Mouse (Mus musculus) embryonic facial prominence, embryonic 15.5 days (tissue): ENCODE results near the gene Brd1. TPM values are rescaled to one million over a fixed set of nuclear protein-coding genes. Genes with fewer than 3 reads are reported as not detected.

Experiments used
- ATAC-seq: fragments of 200-750 bp; cut with Nextera tagmentation; 2 replicates; pipeline ENCODE4 v1.8.0; 2017; ENCODE audit warnings: low read depth, moderate TSS enrichment; ENCODE audit not compliant: insufficient number of reproducible peaks, low FRiP score, low TSS enrichment
- H3K27ac ChIP-seq: fragments of 300-500 bp; sonication (generic); replicated peaks from 2 replicates; pipeline ENCODE4 v1.5.1; 2015; ENCODE audit warnings: mild to moderate bottlenecking, inconsistent platforms
- H3K27me3 ChIP-seq: fragments of 300-500 bp; sonication (generic); 2 replicates; pipeline ENCODE4 v1.6.1; 2015; ENCODE audit warnings: inconsistent platforms
- H3K36me3 ChIP-seq: fragments of 300-500 bp; sonication (generic); 2 replicates; pipeline ENCODE4 v1.6.1; 2015; ENCODE audit warnings: mild to moderate bottlenecking, inconsistent platforms
- H3K4me1 ChIP-seq: fragments of 300-500 bp; sonication (generic); 2 replicates; pipeline ENCODE4 v1.6.1; 2015; ENCODE audit warnings: inconsistent platforms
- H3K4me2 ChIP-seq: fragments of 300-500 bp; sonication (generic); replicated peaks from 2 replicates; pipeline ENCODE4 v1.6.1; 2015; ENCODE audit warnings: mild to moderate bottlenecking, inconsistent platforms
- H3K4me3 ChIP-seq: fragments of 300-500 bp; sonication (generic); replicated peaks from 2 replicates; pipeline ENCODE4 v1.5.1; 2015; ENCODE audit warnings: mild to moderate bottlenecking, inconsistent platforms
- H3K9ac ChIP-seq: fragments of 300-500 bp; sonication (generic); 2 replicates; pipeline ENCODE4 v1.6.1; 2015; ENCODE audit warnings: inconsistent platforms
- H3K9me3 ChIP-seq: fragments of 300-500 bp; sonication (generic); replicated peaks from 2 replicates; pipeline ENCODE4 v1.6.1; 2016; ENCODE audit warnings: inconsistent platforms
- WGBS: fragments of 180-500 bp; shearing (Covaris S2); methylation state at CpG from one replicate; pipeline ENCODE4 v1.1.7; 2015; 5-methylcytosine and 5-hydroxymethylcytosine counted together
- polyA plus RNA-seq: library from polyadenylated mRNA; unstranded; fragments of >200 nt; fragmentation: Nextera tagmentation; extraction: Ambion mirVana; gene quantifications from 2 replicates; pipeline ENCODE4 v1.2.1, GENCODE M21; 2015

Gene Brd1
- polyA plus RNA-seq, 1 experiment from 2014 or later: 21.3 TPM

DNA sequence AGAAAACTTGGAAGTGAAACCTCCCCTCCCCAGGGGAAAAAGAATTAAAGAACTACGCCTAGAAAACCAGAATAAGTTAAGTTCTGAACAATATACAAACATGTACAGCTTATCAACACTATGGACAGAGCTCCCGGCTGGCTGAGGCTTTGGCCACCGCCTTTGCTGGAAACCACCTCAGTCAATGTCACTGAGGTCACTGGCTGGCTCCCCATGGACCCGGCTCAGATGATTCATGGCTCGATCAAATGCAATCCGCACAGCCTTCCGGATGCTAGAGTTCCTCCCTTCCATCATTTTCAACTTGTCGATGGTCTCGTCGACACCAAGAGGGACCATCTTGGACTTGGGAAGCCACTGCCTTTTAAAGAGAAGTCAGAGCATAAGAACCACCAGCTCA, 45.9 kb downstream of the Brd1 start:
- 89% methylated on average over 10 of the region's 10 CpGs for WGBS
- H3K36me3 ChIP-seq: peaks cover 68% of the 10 kb centered on the region
- ATAC-seq: no peak
- no peak overlapping the region for H3K4me2 ChIP-seq
- no peaks in the 10 kb centered on the region for H3K27me3 ChIP-seq
- no peak overlapping the region for H3K27ac ChIP-seq
- H3K4me1 ChIP-seq: no peaks in the 10 kb centered on the region
- H3K9ac ChIP-seq: no peak overlapping the region
- no peak overlapping the region for H3K4me3 ChIP-seq
- no peaks in the 10 kb centered on the region for H3K9me3 ChIP-seq

GRCm38 (mm10) chr15:88686725-88687124, 47.3 kb downstream of the Brd1 start:
- H3K9me3 ChIP-seq: no peaks in the 10 kb centered on the region
- WGBS: 90% methylated on average over 5 of the region's 5 CpGs
- H3K4me2 ChIP-seq: no peak overlapping the region
- H3K4me3 ChIP-seq: no peak overlapping the region
- H3K27me3 ChIP-seq: no peaks in the 10 kb centered on the region
- peaks cover 63% of the 10 kb centered on the region for H3K36me3 ChIP-seq
- no peak for ATAC-seq
- H3K4me1 ChIP-seq: no peaks in the 10 kb centered on the region
- H3K27ac ChIP-seq: no peak overlapping the region
- H3K9ac ChIP-seq: no peak overlapping the region

DNA sequence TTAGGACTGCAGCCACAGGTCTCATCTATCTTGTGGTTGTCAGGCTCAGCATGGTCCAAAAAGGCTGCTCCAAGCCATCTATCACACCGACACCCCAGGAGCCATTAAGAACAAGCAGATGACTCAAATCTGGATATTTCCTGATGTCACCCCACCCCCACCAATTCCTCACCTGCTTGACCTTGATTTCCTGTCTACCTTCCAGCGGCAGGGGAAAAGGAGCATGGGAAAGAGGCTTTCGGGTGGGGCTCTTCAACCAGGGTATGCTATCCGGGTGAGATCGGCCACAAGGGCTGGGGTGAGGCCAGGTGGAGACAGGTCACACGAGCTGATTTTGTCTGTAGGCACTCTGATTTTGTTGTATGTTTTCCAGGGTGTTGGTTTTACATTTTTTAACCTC, 50.0 kb downstream of the Brd1 start:
- Histone ChIP-seq H3K36me3 (peaks cover 36% of the 10 kb centered on the region), H3K4me3 (no peak overlapping the region), H3K9me3 (no peaks in the 10 kb centered on the region), H3K4me2 (no peak overlapping the region), H3K27me3 (no peaks in the 10 kb centered on the region), H3K27ac (no peak overlapping the region), H3K9ac (no peak overlapping the region), H3K4me1 (no peaks in the 10 kb centered on the region)
- ATAC-seq: no peak
- WGBS: 85% methylated on average over 6 of the region's 6 CpGs

- Histone ChIP-seq H3K36me3 (peaks cover 9% of the 10 kb centered on the region; the same call in 1 of the 2 replicates), H3K4me3 (no peak overlapping the region), H3K27me3 (no peaks in the 10 kb centered on the region), H3K9me3 (no peaks in the 10 kb centered on the region), H3K4me2 (no peak overlapping the region), H3K27ac (no peak overlapping the region), H3K4me1 (no peaks in the 10 kb centered on the region), H3K9ac (no peak overlapping the region)
- ATAC-seq: no peak
- WGBS: 71% methylated on average over 5 of the region's 5 CpGs
These were observed 53.1 kb downstream of the Brd1 start for GRCm38 (mm10) chr15:88680931-88681330.

- H3K4me3 ChIP-seq: no peak overlapping the region
- no peak for ATAC-seq
- H3K4me2 ChIP-seq: no peak overlapping the region
- 78% methylated on average over 5 of the region's 5 CpGs for WGBS
- H3K9ac ChIP-seq: no peak overlapping the region
- H3K27me3 ChIP-seq: no peaks in the 10 kb centered on the region
- H3K4me1 ChIP-seq: no peaks in the 10 kb centered on the region
- H3K36me3 ChIP-seq: no peaks in the 10 kb centered on the region
- H3K9me3 ChIP-seq: no peaks in the 10 kb centered on the region
- no peak overlapping the region for H3K27ac ChIP-seq
These were observed 56.5 kb downstream of the Brd1 start for GRCm38 (mm10) chr15:88677568-88677967.

DNA sequence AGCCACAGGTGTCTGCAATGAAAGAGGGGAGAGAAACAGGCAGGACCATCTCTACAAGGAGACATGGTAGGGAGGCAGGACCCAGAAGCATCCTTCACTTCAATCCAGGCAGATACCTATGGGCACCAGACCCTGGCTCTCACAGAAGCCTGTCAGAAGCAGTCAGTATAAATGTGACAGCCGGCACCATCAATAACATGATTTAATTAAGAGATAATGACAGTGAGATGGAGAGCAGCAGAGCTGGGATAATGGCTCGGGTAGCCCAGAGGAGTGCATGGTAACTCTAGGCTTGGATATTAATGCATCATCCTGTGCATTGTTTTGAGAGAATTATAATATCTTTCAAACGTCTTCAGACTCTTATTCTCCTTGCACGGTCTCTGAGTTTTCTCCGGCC, 58.0 kb downstream of the Brd1 start:
- Histone ChIP-seq H3K4me3 (no peak overlapping the region), H3K4me1 (no peaks in the 10 kb centered on the region), H3K4me2 (no peak overlapping the region), H3K36me3 (no peaks in the 10 kb centered on the region), H3K9me3 (no peaks in the 10 kb centered on the region), H3K9ac (no peak overlapping the region), H3K27me3 (no peaks in the 10 kb centered on the region), H3K27ac (no peak overlapping the region)
- 75% methylated on average over 5 of the region's 5 CpGs for WGBS
- ATAC-seq: no peak

GRCm38 (mm10) chr15:88668693-88669092, 65.3 kb downstream of the Brd1 start:
- WGBS: 74% methylated on average over 2 of the region's 2 CpGs

DNA sequence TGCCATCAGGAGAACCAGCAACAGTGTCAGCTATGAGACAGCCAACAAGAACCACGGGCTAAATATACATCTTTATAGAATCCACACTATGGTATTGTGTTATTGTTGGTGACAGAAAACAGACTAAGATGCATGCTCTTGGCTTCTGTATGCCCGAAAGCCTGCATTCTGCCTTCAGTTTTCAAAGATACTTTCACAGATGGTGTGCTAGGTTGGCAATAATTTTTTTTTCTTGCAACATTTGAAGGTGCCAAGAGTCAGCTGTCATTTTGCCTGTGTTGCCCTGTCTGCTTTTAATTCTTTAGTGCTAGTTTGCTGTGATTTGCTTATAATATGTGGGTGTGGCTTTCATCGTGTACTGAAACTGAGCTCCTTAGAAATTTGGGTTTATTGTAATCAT, 66.4 kb downstream of the Brd1 start:
- Histone ChIP-seq H3K27ac (no peak overlapping the region), H3K27me3 (peaks cover 7% of the 10 kb centered on the region), H3K4me3 (no peak overlapping the region), H3K9me3 (no peaks in the 10 kb centered on the region), H3K9ac (no peak overlapping the region), H3K4me2 (no peak overlapping the region), H3K36me3 (no peaks in the 10 kb centered on the region), H3K4me1 (0 out of 2 replicates have a peak, but pooled peaks cover under 1% of the 10 kb centered on the region)
- ATAC-seq: no peak
- WGBS: 69% methylated on average over 3 of the region's 3 CpGs

More at GRCm38 (mm10) chr15:88668693-88669092, 65.3 kb downstream of the Brd1 start:
- H3K4me3 ChIP-seq: no peak overlapping the region
- H3K27me3 ChIP-seq: no peaks in the 10 kb centered on the region; the same call in 1 of the 2 replicates
- ATAC-seq: no peak
- no peak overlapping the region for H3K27ac ChIP-seq
- no peaks in the 10 kb centered on the region for H3K4me1 ChIP-seq
- no peak overlapping the region for H3K4me2 ChIP-seq
- H3K36me3 ChIP-seq: no peaks in the 10 kb centered on the region
- H3K9me3 ChIP-seq: no peaks in the 10 kb centered on the region
- H3K9ac ChIP-seq: no peak overlapping the region

GRCm38 (mm10) chr15:88665846-88666245, 68.2 kb downstream of the Brd1 start:
- Histone ChIP-seq H3K4me3 (no peak overlapping the region), H3K4me1 (peaks cover 5% of the 10 kb centered on the region; the same call in 1 of the 2 replicates), H3K9ac (no peak overlapping the region), H3K9me3 (no peaks in the 10 kb centered on the region), H3K27ac (no peak overlapping the region), H3K4me2 (no peak overlapping the region), H3K36me3 (no peaks in the 10 kb centered on the region), H3K27me3 (peaks cover 12% of the 10 kb centered on the region)
- ATAC-seq: no peak
- 74% methylated on average over 4 of the region's 4 CpGs for WGBS

GRCm38 (mm10) chr15:88663041-88663440, 71.0 kb downstream of the Brd1 start:
- no peaks in the 10 kb centered on the region for H3K36me3 ChIP-seq
- WGBS: 32% methylated on average over 11 of the region's 11 CpGs
- ATAC-seq: no peak
- no peak overlapping the region for H3K27ac ChIP-seq
- peaks cover 5% of the 10 kb centered on the region; the same call in 1 of the 2 replicates for H3K4me1 ChIP-seq
- no peaks in the 10 kb centered on the region for H3K9me3 ChIP-seq
- H3K27me3 ChIP-seq: peaks cover 12% of the 10 kb centered on the region
- no peak overlapping the region for H3K4me3 ChIP-seq
- H3K4me2 ChIP-seq: no peak overlapping the region
- no peak overlapping the region for H3K9ac ChIP-seq

DNA sequence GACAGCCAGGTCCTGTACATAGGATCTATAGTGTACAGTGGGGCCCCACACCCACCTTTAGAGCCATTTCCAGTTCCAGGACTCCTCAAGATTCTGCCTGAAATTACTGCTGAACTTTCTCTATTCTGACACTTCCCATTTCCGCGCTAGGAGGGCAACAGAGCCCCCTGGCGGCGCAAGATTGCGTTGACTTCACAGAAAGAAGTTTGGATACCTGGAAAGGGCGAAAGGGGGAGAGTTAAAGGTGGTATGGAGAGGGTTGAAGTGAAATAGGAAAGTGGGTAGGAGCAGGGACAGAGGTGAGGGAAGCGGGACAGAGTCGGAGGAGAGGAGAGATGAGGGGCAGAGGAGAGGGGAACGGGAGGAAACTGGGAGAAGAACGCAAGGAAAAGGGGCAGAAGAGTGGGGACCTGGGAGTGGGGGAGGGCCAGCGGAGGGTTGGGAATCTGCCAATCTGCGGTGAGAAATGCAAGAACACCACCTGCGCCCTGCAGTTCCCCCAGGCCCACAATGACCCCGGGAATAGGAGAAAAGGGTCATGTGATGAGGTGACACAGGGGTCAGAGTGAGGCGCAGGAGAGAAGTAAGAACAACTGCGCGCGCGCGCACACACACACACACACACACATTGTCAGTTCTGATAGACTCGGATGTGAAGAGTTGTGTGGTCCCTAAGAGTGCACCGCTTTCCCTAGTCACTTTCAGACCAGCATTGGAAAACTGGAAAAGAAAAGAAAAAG, 71.8 kb downstream of the Brd1 start:
- Histone ChIP-seq H3K27ac (no peak overlapping the region), H3K4me1 (peaks cover 5% of the 10 kb centered on the region; the same call in 1 of the 2 replicates), H3K9ac (no peak overlapping the region), H3K27me3 (peaks cover 12% of the 10 kb centered on the region), H3K9me3 (no peaks in the 10 kb centered on the region), H3K36me3 (no peaks in the 10 kb centered on the region), H3K4me2 (peak overlapping the region; percentile 29; the same call in 1 of the 2 replicates), H3K4me3 (no peak overlapping the region)
- 5% methylated on average over 22 of the region's 22 CpGs for WGBS
- ATAC-seq: no peak

- no peak overlapping the region for H3K27ac ChIP-seq
- H3K9ac ChIP-seq: no peak overlapping the region
- H3K27me3 ChIP-seq: peaks cover 12% of the 10 kb centered on the region
These were observed 72.4 kb downstream of the Brd1 start for GRCm38 (mm10) chr15:88661654-88662053.

More at GRCm38 (mm10) chr15:88661654-88662053, 72.4 kb downstream of the Brd1 start:
- Histone ChIP-seq H3K4me3 (no peak overlapping the region), H3K4me1 (peaks cover 5% of the 10 kb centered on the region; the same call in 1 of the 2 replicates), H3K4me2 (no peak overlapping the region), H3K36me3 (no peaks in the 10 kb centered on the region), H3K9me3 (no peaks in the 10 kb centered on the region)
- 62% methylated on average over 3 of the region's 3 CpGs for WGBS
- ATAC-seq: no peak; the same call in 1 of the 2 replicates
